Mouse (Mus musculus): ENCODE measurements around the gene Zbtb4.

GRCm38 (mm10) chr11:69766126-69766609, 456 bp downstream of the Zbtb4 start:
- 0 out of 2 replicates have a peak, but pooled peaks have one; percentile 24 for TF ChIP-seq POLR2A (IDR thresholded peaks at IDR 0.05; ENCODE audit: insufficient read depth, low read depth, low read length)
- TF ChIP-seq CTCF (IDR thresholded peaks at IDR 0.05; ENCODE audit: insufficient read depth, low read depth, low read length): no peak
